Mouse (Mus musculus) heart, embryonic 12.5 days (tissue): ENCODE measurements around the gene Zfp36l3. TPM values are rescaled to one million over a fixed set of nuclear protein-coding genes. Genes with fewer than 3 reads are reported as not detected.
"Not testable (repeated sequence)": the region's sequence is repeated elsewhere in the genome, so short reads cannot be mapped to it uniquely, and the experiment has no call there.

Experiments
- ATAC-seq: fragments of 200-750 bp; cut with Nextera tagmentation; 2 replicates; pipeline ENCODE4 v1.8.0; 2017; ENCODE audit warnings: moderate TSS enrichment, moderate library complexity; ENCODE audit not compliant: insufficient number of reproducible peaks, low FRiP score
- H3K27ac ChIP-seq: fragments of 300-500 bp; sonication (generic); 2 replicates; pipeline ENCODE4 v1.5.1; 2016; ENCODE audit warnings: mild to moderate bottlenecking, moderate library complexity; ENCODE audit not compliant: poor library complexity, severe bottlenecking
- H3K27me3 ChIP-seq: fragments of 300-500 bp; sonication (generic); replicated peaks from 2 replicates; pipeline ENCODE4 v1.6.1; 2016; ENCODE audit warnings: mild to moderate bottlenecking, moderate library complexity
- H3K36me3 ChIP-seq: fragments of 300-500 bp; sonication (generic); 2 replicates; pipeline ENCODE4 v1.6.1; 2016; ENCODE audit warnings: mild to moderate bottlenecking, moderate library complexity
- H3K4me1 ChIP-seq: fragments of 300-500 bp; sonication (generic); replicated peaks from 2 replicates; pipeline ENCODE4 v1.6.1; 2016; ENCODE audit warnings: mild to moderate bottlenecking
- H3K4me2 ChIP-seq: fragments of 300-500 bp; sonication (generic); 2 replicates; pipeline ENCODE4 v1.6.1; 2016; ENCODE audit warnings: mild to moderate bottlenecking, moderate library complexity
- H3K4me3 ChIP-seq: fragments of 300-500 bp; sonication (generic); 2 replicates; pipeline ENCODE4 v1.5.1; 2016; ENCODE audit warnings: mild to moderate bottlenecking
- H3K9ac ChIP-seq: fragments of 300-500 bp; sonication (generic); 2 replicates; pipeline ENCODE4 v1.6.1; 2016; ENCODE audit warnings: mild to moderate bottlenecking, moderate library complexity
- H3K9me3 ChIP-seq: fragments of 300-500 bp; sonication (generic); replicated peaks from 2 replicates; pipeline ENCODE4 v1.6.1; 2016; ENCODE audit warnings: mild to moderate bottlenecking, moderate library complexity
- WGBS: fragments of 180-500 bp; shearing (Covaris S2); methylation state at CpG from one replicate; pipeline ENCODE4 v1.1.7; 2016; 5-methylcytosine and 5-hydroxymethylcytosine counted together
- polyA plus RNA-seq: library from polyadenylated mRNA; unstranded; fragments of >200 nt; fragmentation: Nextera tagmentation; extraction: Ambion mirVana; gene quantifications from 2 replicates; pipeline ENCODE4 v1.2.1, GENCODE M21; 2016

Gene Zfp36l3
- not detected in 2 replicates for polyA plus RNA-seq

DNA sequence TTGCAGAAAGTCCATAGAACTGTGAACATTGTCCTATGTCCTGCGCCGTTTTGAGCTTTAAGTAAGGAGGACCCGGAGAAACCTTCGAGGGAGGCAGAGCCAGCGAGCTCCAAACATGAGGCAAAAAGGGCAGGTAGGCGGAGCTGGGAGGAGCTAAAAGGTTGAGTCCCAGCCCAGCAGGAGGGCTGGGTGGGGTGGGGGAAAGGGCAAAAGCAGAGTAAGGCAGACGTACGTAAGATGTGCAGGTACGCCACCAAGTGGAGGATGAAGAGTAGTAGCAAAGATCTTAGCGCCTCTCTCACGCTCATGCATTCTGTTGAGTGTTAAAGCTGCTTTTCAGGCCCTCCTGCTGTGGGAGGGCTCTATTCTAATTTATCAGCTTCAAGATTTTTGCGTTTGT is at the start of gene Zfp36l3:
Gene Zfp36l3 (minus strand): TSS at position 119 of the 400 bp plus-strand sequence.
- H3K4me2 ChIP-seq = no peak within 1 kb of the TSS
- 76% methylated on average over 12 of the region's 12 CpGs for WGBS
- no peak for ATAC-seq
- peaks cover 17% of the 10 kb centered on the region; the same call in 1 of the 2 replicates for H3K9me3 ChIP-seq
- no peaks in the 10 kb centered on the region for H3K36me3 ChIP-seq
- H3K27me3 ChIP-seq = no peaks in the 10 kb centered on the region
- H3K27ac ChIP-seq = no peak within 1 kb of the TSS
- H3K9ac ChIP-seq = no peak within 1 kb of the TSS
- H3K4me3 ChIP-seq = no peak within 1 kb of the TSS
- no peaks in the 10 kb centered on the region for H3K4me1 ChIP-seq

GRCm38 (mm10) chrX:53799074-53799473 is 22.9 kb upstream of the Zfp36l3 start:
- WGBS = 36% methylated on average over 3 of the region's 3 CpGs
- no peak overlapping the region for H3K9ac ChIP-seq
- no peaks in the 10 kb centered on the region for H3K9me3 ChIP-seq
- H3K4me3 ChIP-seq = no peak overlapping the region
- no peaks in the 10 kb centered on the region for H3K4me1 ChIP-seq
- no peaks in the 10 kb centered on the region for H3K27me3 ChIP-seq
- H3K27ac ChIP-seq = no peak overlapping the region
- no peak for ATAC-seq
- no peaks in the 10 kb centered on the region for H3K36me3 ChIP-seq
- no peak overlapping the region for H3K4me2 ChIP-seq

GRCm38 (mm10) chrX:53797519-53797918 is 21.3 kb upstream of the Zfp36l3 start, which contains the start of gene Xlr:
Gene Xlr (minus strand): TSS chrX:53797706.
- H3K9ac ChIP-seq, H3K27ac ChIP-seq, H3K9me3 ChIP-seq, H3K36me3 ChIP-seq, H3K4me1 ChIP-seq, ATAC-seq, H3K4me2 ChIP-seq, H3K4me3 ChIP-seq, H3K27me3 ChIP-seq: not testable (repeated sequence)
- 72% methylated on average over 11 of the region's 11 CpGs for WGBS

- no peaks in the 10 kb centered on the region for H3K4me1 ChIP-seq
Measured at GRCm38 (mm10) chrX:53757736-53758135, 18.5 kb downstream of the Zfp36l3 start, which contains the start of gene 1700013H16Rik. Gene 1700013H16Rik (minus strand): TSS chrX:53757831.

DNA sequence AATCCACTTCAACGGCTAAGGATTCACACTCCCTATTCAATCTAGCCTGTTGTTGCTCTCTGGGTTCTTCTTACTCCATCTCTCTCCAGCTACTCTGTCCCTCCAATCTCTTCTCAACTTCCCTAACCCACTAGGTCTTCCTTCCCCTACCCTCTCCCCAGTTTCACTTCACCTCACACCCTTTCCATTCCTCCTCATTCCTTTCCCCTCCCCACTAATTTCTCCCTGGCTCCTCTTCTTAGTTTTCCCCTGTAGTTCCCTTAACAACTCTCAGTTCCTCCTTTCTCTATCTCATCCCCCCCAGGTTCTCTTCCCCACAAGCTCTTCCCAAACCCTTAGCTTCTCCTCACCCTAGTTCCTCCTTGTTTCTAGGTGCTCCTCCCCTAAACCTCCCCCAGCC is 23.3 kb downstream of the Zfp36l3 start:
- no peak for ATAC-seq
- H3K4me3 ChIP-seq = no peak overlapping the region
- no peak overlapping the region for H3K27ac ChIP-seq
- H3K4me1 ChIP-seq = no peaks in the 10 kb centered on the region
- no peak overlapping the region for H3K9ac ChIP-seq
- H3K9me3 ChIP-seq = peaks cover 19% of the 10 kb centered on the region
- WGBS = 72% methylated on average over 1 of the region's 1 CpGs
- no peak overlapping the region for H3K4me2 ChIP-seq
- no peaks in the 10 kb centered on the region for H3K27me3 ChIP-seq
- H3K36me3 ChIP-seq = no peaks in the 10 kb centered on the region

More at GRCm38 (mm10) chrX:53757736-53758135, 18.5 kb downstream of the Zfp36l3 start, which contains the start of gene 1700013H16Rik:
- peaks cover 22% of the 10 kb centered on the region for H3K9me3 ChIP-seq
- H3K27ac ChIP-seq = no peak within 1 kb of the TSS
- H3K4me3 ChIP-seq = no peak within 1 kb of the TSS
- H3K9ac ChIP-seq = no peak within 1 kb of the TSS
- 88% methylated on average over 16 of the region's 16 CpGs for WGBS
- no peak for ATAC-seq
- H3K36me3 ChIP-seq = no peaks in the 10 kb centered on the region
- no peaks in the 10 kb centered on the region for H3K27me3 ChIP-seq
- no peak within 1 kb of the TSS for H3K4me2 ChIP-seq

DNA sequence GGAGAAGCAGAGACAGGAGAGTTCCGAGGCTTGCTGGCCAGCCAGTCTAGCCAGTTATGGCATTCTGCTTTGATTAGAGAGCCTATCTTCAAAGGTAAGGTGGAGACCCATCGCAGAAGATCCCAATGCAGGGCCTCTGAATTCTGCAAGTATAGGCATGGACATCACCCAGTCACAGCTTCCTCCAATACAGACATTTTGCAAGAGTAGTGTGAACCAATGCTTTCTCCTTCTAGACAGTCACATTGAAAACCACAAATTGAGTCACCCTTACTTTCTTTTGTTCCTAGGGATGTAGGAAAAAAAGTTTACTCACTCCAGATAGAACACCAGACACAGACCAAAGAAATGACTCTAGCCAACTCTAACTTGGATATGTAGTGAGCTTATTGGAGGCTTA is 47.2 kb downstream of the Zfp36l3 start:
- Histone ChIP-seq H3K9ac (no peak overlapping the region), H3K4me2 (no peak overlapping the region), H3K4me1 (no peaks in the 10 kb centered on the region), H3K9me3 (no peaks in the 10 kb centered on the region), H3K36me3 (no peaks in the 10 kb centered on the region), H3K27ac (no peak overlapping the region), H3K4me3 (no peak overlapping the region), H3K27me3 (no peaks in the 10 kb centered on the region)
- no peak for ATAC-seq
- WGBS = 85% methylated on average over 2 of the region's 2 CpGs

DNA sequence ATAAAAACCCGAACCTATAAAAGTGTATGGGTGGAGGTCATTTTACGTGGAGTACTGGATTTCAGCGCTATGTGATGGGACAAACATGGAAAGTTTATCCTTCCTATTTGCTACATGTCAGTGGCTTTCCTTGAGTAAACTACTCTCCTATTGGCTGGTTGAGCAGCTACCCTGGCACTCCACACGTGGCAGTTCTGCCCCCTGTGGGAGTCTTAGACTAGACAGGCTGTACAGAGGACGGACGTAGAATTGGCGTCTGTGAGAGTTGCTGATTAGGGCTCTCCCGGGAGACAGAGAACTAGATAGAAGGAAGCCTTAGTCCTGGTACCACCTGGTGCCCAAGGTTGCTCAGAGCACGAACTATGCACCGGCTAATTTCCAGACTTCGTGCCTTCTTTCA is 51.6 kb downstream of the Zfp36l3 start, which contains the start of gene 4930502E18Rik:
Gene 4930502E18Rik (plus strand): TSS at position 231 of the 400 bp plus-strand sequence.
- Histone ChIP-seq H3K4me1 (no peaks in the 10 kb centered on the region), H3K9ac (no peak within 1 kb of the TSS), H3K4me3 (no peak within 1 kb of the TSS), H3K4me2 (no peak within 1 kb of the TSS), H3K27ac (no peak within 1 kb of the TSS), H3K36me3 (no peaks in the 10 kb centered on the region), H3K9me3 (no peaks in the 10 kb centered on the region), H3K27me3 (no peaks in the 10 kb centered on the region)
- WGBS = 66% methylated on average over 11 of the region's 11 CpGs
- ATAC-seq = no peak

Other genes with a start within 250 kb of the Zfp36l3 start
- gene Rtl8c, start 168.4 kb downstream of the Zfp36l3 start, polyA plus RNA-seq = 49.7 and 56.2 TPM in 2 replicates
- not detected in 2 replicates for gene Gm14597, start 167.4 kb downstream of the Zfp36l3 start, polyA plus RNA-seq
- 93.5 and 98.2 TPM in 2 replicates for gene Rtl8a, start 132.7 kb downstream of the Zfp36l3 start, polyA plus RNA-seq
- 70.1 and 72.6 TPM in 2 replicates for gene Rtl8b, start 106.0 kb downstream of the Zfp36l3 start, polyA plus RNA-seq
- 0.27 and 0.48 TPM in 2 replicates for gene 4930502E18Rik, start 51.6 kb downstream of the Zfp36l3 start, polyA plus RNA-seq
- gene 1700013H16Rik, start 18.6 kb downstream of the Zfp36l3 start, polyA plus RNA-seq = not detected in 2 replicates
- 2.0 and 3.1 TPM in 2 replicates for gene Xlr, start 21.3 kb upstream of the Zfp36l3 start, polyA plus RNA-seq